Mouse (Mus musculus): ENCODE results near the gene Gm20498. TPM values are rescaled to one million over a fixed set of nuclear protein-coding genes. Genes with fewer than 3 reads are reported as not detected.
"Not testable (repeated sequence)": the region's sequence is repeated elsewhere in the genome, so short reads cannot be mapped to it uniquely, and the experiment has no call there.

The Gm20498 gene
- 10 to 100 TPM; 42.1 to 42.7 TPM for total RNA-seq (2021)
- long read RNA-seq, transcript Gm20498-202 (6 exons, 1,043 nt) = major isoform, 13 of 28 reads
- long read RNA-seq, transcript Gm20498-203 (6 exons, 2,284 nt) = minor isoform, 5 of 28 reads
- long read RNA-seq, partial matches to known transcripts = 3 of 28 reads
- long read RNA-seq, other reads (novel, unspliced or antisense) = 7 of 28 reads

- DNase-seq (ENCODE audit: low spot score in 2 of 2) = peak; percentile 82 to 86
These were observed at the start of gene Gm20498, which contains the start of gene Synj2bp for GRCm38 (mm10) chr12:81532316-81533028. Gene Gm20498, minus strand, starts transcription at chr12:81532905. Gene Synj2bp, minus strand, starts transcription at chr12:81532911.

- DNase-seq (ENCODE audit: low spot score in 2 of 2) = no peak
These were observed 35.7 kb upstream of the Gm20498 start, which contains the start of gene Adam21 for GRCm38 (mm10) chr12:81568374-81568773. Gene Adam21, minus strand, starts transcription at chr12:81568474.

DNA sequence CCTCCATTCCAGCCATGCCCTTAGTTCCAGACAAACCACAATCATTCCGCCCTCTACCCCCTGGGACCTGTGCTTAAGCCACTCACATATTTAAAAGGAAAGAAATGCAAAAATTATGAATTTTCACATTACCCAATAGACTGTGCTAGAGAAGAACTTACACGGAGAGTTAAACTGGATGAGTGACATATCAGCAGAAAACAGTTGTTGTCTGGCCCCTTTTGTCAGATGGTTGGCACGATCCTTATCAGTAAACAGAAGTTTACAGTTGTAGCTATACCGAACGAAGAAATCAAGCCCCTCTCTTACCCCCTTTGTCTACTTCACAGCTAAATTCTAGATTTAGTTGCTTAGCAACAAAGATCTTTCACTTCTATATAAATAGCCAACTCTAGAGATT is 35.2 kb upstream of the Gm20498 start:
- DNase-seq (ENCODE audit: low spot score in 2 of 2) = no peak

DNA sequence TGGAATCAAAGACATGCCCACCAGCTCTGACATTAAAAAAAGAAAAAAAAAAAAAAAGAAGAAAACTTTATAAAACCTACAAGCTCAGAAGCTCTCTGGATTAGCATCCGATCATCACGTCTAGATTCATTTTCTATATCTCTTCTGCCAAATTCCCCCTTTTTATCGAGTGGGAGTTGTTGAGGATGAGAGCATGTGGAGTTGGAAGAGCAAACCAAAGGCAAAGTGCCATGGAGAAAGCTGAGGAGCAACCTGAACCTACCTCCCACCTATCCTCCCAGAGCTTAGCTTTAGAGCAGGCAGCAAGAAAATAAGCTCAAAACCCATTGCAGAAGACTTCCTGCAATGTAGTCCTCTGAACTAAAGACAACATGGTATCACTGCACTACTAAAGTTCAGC is 31.5 kb upstream of the Gm20498 start:
- no peak for DNase-seq (ENCODE audit: low spot score in 2 of 2)

DNA sequence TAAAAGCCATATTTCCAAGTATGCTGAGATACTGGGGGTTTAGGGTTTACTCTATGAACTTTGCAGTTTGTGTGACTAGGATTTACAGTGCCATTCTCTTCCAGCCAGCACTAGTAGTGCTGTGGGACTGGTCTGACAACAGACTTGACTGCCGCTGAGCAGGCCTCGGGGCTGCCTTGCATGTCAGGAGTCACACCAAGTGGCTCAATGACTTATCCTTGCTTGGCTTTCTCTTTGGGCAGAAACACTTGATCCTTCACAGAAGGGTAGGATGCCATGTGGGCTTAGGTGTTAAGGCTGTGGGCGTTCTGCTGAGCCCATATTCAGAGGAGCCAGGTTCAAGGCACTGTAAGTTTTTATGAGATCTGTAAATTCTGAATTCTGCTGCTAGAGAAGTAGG is 16.6 kb upstream of the Gm20498 start:
- DNase-seq (ENCODE audit: low spot score in 2 of 2) = no peak

DNA sequence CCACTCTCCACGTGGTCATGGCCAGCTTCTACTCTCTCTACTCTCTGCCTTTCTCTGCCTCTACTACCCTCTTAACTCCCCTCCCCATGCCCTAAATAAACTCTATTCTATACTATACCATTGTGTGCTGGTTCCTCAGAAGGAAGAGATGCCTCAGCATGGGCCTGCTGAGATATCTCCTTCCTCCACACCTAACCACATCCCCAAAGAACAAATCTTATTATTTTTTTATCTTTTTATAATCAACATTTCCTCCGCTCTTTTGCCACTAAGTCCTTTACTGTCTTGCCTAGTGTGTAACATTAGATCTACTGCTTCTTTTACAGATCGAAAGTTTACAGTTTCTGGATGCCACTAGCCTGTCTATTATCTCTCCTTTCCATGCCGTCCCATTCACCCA is 14.5 kb upstream of the Gm20498 start:
- no peak for DNase-seq (ENCODE audit: low spot score in 2 of 2)

DNA sequence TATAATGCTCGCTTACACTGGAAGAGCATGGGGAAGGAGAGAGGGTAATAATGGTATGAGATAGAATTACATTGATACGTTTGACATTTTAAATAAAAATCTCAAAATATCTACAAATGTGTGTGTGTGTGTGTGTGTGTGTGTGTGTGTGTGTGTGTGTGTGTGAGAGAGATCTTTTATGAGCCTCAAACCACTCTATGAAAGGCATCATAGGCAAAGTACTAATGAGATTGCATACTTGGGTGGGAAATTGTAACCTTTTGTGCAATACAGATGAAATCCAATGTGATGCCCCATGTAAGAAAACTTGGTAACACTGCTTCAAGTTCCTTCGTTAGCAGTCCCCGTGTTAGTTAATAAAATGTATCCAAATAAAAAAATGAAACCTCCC is 319 bp upstream of the Gm20498 start:
- DNase-seq (ENCODE audit: low spot score in 2 of 2) = no peak

DNA sequence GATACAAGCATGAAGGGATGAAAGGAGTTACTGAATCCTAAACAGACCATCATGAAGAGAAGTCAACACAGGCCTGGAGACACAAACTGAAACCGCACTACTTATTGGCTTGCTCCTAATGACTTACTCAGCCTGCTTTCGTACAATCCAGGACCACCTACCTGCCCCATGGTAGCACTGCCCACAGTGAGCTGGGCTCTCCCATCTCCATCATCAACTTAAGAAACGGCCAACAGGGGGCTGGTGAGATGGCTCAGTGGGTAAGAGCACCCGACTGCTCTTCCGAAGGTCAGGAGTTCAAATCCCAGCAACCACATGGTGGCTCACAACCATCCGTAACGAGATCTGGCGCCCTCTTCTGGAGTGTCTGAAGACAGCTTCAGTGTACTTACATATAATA is 2.1 kb downstream of the Gm20498 start:
- not testable (repeated sequence) for DNase-seq (ENCODE audit: low spot score in 2 of 2)

DNA sequence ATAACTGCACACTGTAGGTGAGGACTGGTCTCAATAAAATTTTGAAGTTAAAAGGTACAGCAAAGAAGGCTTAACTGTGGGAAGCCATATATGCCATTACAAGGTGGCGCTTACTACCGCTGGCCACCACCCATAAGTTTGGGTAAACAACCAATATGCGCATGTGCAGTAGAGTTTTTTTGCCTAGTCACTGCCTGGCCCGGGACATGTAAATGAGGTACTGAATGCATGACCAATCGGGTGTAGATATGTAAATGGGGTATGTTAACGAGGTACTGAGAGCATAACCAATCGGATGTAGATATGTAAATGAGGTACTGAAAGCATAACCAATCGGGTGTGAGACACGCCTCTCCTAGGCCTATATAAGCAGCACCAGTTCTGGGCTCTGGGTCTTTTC is 35.8 kb downstream of the Gm20498 start:
- not testable (repeated sequence) for DNase-seq (ENCODE audit: low spot score in 2 of 2)

- no peak for DNase-seq (ENCODE audit: low spot score in 2 of 2)
These were observed 42.2 kb downstream of the Gm20498 start for GRCm38 (mm10) chr12:81490491-81490890.

DNA sequence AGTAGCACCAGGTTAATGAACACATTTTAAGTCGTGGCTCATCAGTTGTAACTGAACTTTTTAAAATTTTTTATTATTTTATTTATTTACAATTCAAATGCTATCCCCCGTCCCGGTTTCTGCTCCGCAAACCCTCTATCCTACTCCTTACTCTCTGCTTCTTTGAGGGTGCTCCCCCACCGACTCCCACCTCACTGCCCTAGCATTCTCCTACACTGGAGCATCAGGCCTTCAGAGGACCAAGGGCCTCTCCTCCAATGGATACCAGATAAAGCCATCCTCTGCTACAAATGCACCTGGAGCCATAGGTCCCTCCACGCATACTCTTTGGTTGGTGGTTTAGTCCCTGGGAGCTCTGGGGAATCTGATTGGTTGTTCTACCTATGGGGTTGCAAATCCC is 47.4 kb downstream of the Gm20498 start:
- peak; percentile 5 to 15 for DNase-seq (ENCODE audit: low spot score in 2 of 2)

DNA sequence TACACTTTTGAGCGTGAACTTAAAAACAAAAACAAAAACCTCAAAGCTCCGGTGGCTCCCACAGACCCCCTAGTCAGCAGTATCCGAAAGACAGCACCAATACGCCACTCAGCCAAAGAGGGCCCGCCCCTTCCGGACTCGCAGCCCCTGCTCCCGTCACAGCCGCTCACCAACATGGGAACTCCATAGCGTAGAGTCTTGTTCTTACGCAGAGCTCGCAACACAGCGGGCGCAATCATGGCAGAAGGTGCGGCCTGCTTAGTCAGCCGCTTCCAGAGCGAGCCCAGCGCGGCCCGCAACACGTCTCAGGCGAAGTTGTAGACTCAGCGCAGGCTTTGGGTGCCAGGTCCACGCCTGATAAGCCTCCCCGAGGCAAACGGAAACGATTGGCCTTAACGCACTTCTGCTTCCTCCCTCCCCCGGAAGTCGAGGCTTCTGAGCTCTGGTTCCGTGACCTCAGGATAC is 47.9 kb downstream of the Gm20498 start, which contains the start of gene Cox16:
Cox16 (minus strand) TSS at position 401 of the 465 bp plus-strand sequence.
- DNase-seq (ENCODE audit: low spot score in 2 of 2) = peak; percentile 82 to 87

DNA sequence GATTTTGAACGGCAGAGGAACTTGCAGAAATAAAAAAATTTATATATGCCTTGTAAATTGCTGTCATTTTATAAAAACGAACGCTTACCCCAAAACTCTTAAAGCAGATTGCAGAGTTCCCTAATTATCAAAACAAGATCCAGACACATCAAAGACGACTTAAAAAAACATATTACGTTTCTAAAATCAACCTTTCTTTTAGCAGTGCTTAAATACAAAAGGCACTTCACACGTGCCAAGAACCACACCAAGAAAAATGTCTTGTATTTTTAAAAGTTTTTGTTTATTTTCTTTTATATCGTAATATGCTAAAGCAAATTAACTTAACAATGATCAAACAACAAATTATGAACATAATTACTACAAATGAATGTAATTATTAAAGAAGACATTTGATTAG is 48.5 kb downstream of the Gm20498 start:
- DNase-seq (ENCODE audit: low spot score in 2 of 2) = no peak

DNA sequence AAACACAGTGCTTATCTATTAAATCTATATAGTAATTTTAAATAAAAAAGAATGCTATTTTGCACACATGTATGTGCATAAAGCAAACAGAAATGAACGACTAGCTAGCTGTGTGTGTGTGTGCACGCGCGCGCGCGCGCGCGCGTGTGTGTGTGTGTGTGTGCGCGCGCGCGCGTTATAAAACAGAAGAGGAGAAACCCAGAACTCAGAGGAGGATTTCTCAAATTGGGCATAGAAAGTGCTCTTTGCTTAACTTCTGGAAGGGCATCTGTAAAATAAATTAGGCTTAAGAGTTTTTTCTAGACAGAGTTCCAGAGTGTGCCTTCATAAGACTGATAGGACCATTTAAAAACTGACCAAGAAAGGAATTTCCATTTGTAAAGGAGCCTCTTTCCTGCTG is 49.0 kb downstream of the Gm20498 start:
- no peak for DNase-seq (ENCODE audit: low spot score in 2 of 2)

DNA sequence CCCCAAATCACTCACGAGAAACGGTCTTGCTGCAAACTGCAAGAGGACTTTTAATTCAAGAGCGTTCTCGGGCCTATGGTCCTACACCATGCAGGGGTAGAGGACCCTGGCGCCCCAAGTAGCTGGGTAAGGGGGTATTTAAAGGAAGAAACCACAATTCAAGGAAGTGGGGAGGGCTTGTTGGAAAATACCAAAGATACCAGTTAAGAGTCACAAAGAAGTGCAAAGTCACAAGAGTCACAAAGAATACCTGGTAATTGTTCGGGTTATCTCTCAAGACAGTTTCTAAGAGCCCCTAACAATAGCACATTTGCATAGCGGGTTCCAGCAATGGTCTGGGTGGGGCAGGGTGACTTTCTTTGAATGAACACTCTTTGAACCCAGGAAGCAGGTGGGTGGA is 73.7 kb downstream of the Gm20498 start:
- not testable (repeated sequence) for DNase-seq (ENCODE audit: low spot score in 2 of 2)

GRCm38 (mm10) chr12:81438985-81439384 is 93.7 kb downstream of the Gm20498 start:
- not testable (repeated sequence) for DNase-seq (ENCODE audit: low spot score in 2 of 2)

DNA sequence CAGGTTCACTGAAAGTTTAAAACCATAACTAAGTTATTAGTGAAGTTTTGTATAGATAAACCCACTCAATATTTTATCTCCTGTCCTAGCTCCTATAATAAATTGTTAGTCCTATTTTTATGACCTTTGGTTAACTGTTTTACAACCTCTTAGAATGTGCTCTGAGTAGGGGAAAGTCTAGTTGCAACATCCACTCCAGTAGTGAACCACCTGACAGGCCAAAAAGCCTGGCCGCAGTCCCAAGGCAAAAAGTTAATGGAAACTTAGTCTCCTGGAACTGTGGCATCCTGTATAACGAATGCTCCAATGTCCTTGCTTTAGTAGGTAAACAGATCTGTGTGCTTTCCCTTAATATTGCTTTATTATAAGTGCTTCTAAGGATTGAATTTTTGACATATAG is 97.9 kb downstream of the Gm20498 start:
- not testable (repeated sequence) for DNase-seq (ENCODE audit: low spot score in 2 of 2)

GRCm38 (mm10) chr12:81421846-81422245 is 110.9 kb downstream of the Gm20498 start, which contains the start of gene Adam4:
Gene Adam4, minus strand, starts transcription at chr12:81421946.
- no peak for DNase-seq (ENCODE audit: low spot score in 2 of 2)

DNA sequence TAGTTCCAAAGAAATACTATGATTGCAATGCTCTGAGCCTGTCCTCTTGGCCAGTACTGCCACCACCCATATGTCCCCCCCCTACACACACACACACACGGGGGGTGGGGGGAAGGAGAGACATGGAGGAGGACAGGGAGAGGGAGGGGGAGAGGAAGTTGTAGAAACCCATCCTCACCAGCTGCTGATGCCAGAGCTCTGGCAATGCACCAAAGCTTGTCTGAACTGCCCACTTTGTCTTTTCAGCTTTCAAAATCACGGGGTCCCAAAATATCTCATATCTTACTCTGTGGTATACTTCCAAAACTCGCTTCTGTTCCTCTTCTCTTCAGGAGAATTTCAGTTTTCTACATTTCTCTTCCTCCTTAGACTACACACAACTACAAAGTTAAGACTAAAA is 119.5 kb downstream of the Gm20498 start:
- DNase-seq (ENCODE audit: low spot score in 2 of 2) = no peak

- DNase-seq (ENCODE audit: low spot score in 2 of 2) = no peak
These were observed 123.7 kb downstream of the Gm20498 start for GRCm38 (mm10) chr12:81408966-81409365.

- peak; percentile 78 to 82 for DNase-seq (ENCODE audit: low spot score in 2 of 2)
These were observed 130.5 kb downstream of the Gm20498 start for GRCm38 (mm10) chr12:81402187-81402586.

DNA sequence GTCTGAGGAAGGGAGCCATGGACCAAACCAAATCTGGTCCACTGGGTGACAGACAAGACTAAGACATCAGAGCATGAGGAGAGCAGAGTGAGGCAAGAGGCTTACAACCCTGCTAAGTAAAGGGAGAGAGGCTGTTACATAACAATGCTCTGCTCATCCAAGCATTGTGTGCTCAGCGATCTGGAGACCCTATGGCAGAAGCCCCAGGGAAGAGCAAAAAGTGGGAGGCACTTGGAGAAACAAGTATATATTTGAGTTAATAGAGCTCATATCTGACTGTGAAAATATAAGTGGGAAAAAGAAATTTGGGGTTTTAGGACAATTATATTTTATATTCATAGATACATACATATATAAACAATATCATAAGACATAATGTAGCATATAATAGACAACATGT is 153.3 kb downstream of the Gm20498 start, which contains the start of gene Gm4787:
Gm4787 (minus strand) TSS at position 101 of the 400 bp plus-strand sequence.
- DNase-seq (ENCODE audit: low spot score in 2 of 2) = not testable (repeated sequence)
